Mouse (Mus musculus): Measurements from ENCODE around the gene Prkn.

GRCm38 (mm10) chr17:11994252-11994651 lies 1154.1 kb downstream of the Prkn start:
- no peak for TF ChIP-seq CTCF (IDR thresholded peaks at IDR 0.05; ENCODE audit: low read depth)
- TF ChIP-seq EP300 (IDR thresholded peaks at IDR 0.05; ENCODE audit: low read depth) = no peak
